Comparison of ENCODE assay signal across 8 mouse cellular contexts in genomic region chr6:100562719-100563551, GRCm38 (mm10).
DNase-seq lines count a peak whose midpoint lies in the region; ATAC-seq and TF ChIP-seq lines count a peak whose summit lies in the region.

No protein-coding gene starts in this region.

- H3K27me3 ChIP-seq in kidney, embryonic 14.5 days (ENCODE audit: control insufficient read depth, insufficient read depth, low read length): peaks cover 26% of the 10 kb centered on the region
- no peaks in the 10 kb centered on the region; the same call in 1 of the 2 replicates for H3K27me3 ChIP-seq in intestine, embryonic 16.5 days (replicated peaks; ENCODE audit: control insufficient read depth, insufficient read depth, low read length)
- H3K27me3 ChIP-seq in limb, embryonic 14.5 days (ENCODE audit: control insufficient read depth, insufficient read depth, low read length): peaks cover 38% of the 10 kb centered on the region
- H3K27me3 ChIP-seq in midbrain, embryonic 15.5 days (replicated peaks): peaks cover 30% of the 10 kb centered on the region
- no peaks in the 10 kb centered on the region; the same call in 1 of the 2 replicates for H3K27me3 ChIP-seq in thymus, adult 2 months (ENCODE audit: control insufficient read depth, insufficient read depth, low read length)

- H3K4me3 ChIP-seq in kidney, embryonic 14.5 days (ENCODE audit: low read length): peak overlapping the region; percentile 48
- H3K4me3 ChIP-seq in intestine, embryonic 16.5 days (ENCODE audit: low read length): peak overlapping the region; percentile 55
- peak overlapping the region; percentile 45 for H3K4me3 ChIP-seq in limb, embryonic 14.5 days (replicated peaks; ENCODE audit: low read length)
- H3K4me3 ChIP-seq in midbrain, embryonic 15.5 days: peak overlapping the region; percentile 51
- peak overlapping the region; percentile 44 for H3K4me3 ChIP-seq in thymus, adult 2 months (ENCODE audit: control insufficient read depth, insufficient read depth, low read length)

- no peak for TF ChIP-seq CTCF in thymus, adult 2 months (IDR thresholded peaks at IDR 0.05; ENCODE audit: borderline replicate concordance, control insufficient read depth, extremely low read depth, insufficient read depth, low read length, poor library complexity)

- peak overlapping the region; percentile 97 for H3K4me2 ChIP-seq in kidney, embryonic 14.5 days (replicated peaks; ENCODE audit: low read depth, low read length)
- peak overlapping the region; percentile 100 for H3K4me2 ChIP-seq in intestine, embryonic 16.5 days (ENCODE audit: low read depth, low read length)
- H3K4me2 ChIP-seq in limb, embryonic 14.5 days (replicated peaks; ENCODE audit: low read depth, low read length, severe bottlenecking): peak overlapping the region; percentile 99
- peak overlapping the region; percentile 96 for H3K4me2 ChIP-seq in midbrain, embryonic 15.5 days

- DNase-seq in kidney, adult 9 months: no peak
- DNase-seq in cerebellum, adult 9-10 months: peak; percentile 70
- peak; percentile 52 for DNase-seq in frontal cortex, postnatal 10 days (ENCODE audit: low spot score in 2 of 2)
- DNase-seq in limb, embryonic 14.5 days (ENCODE audit: low spot score): no peak
- DNase-seq in thymus, adult 2 months: peak; percentile 66

- H3K36me3 ChIP-seq in kidney, embryonic 14.5 days (ENCODE audit: control insufficient read depth, insufficient read depth, low read length): no peaks in the 10 kb centered on the region
- H3K36me3 ChIP-seq in intestine, embryonic 16.5 days (ENCODE audit: control insufficient read depth, insufficient read depth, low read length): no peaks in the 10 kb centered on the region
- no peaks in the 10 kb centered on the region for H3K36me3 ChIP-seq in limb, embryonic 14.5 days (ENCODE audit: control insufficient read depth, insufficient read depth, low read length)
- H3K36me3 ChIP-seq in midbrain, embryonic 15.5 days (replicated peaks): no peaks in the 10 kb centered on the region
- no peaks in the 10 kb centered on the region for H3K36me3 ChIP-seq in thymus, adult 2 months (ENCODE audit: control insufficient read depth, insufficient read depth, low read length)

- TF ChIP-seq POLR2A in limb, embryonic 14.5 days (IDR thresholded peaks at IDR 0.05; ENCODE audit: borderline replicate concordance, extremely low read depth, insufficient read depth, insufficient read length): no peak
- TF ChIP-seq POLR2A in thymus, adult 2 months (IDR thresholded peaks at IDR 0.05; ENCODE audit: control insufficient read depth, extremely low read depth, insufficient read depth, low read length, poor library complexity): 0 out of 2 replicates have a peak, but pooled peaks have one; percentile 7

- peak; percentile 34 for ATAC-seq in kidney, embryonic 14.5 days (ENCODE audit: low FRiP score, low TSS enrichment)
- peak; percentile 38 for ATAC-seq in intestine, embryonic 16.5 days
- ATAC-seq in limb, embryonic 14.5 days (ENCODE audit: low FRiP score, low read depth): peak; percentile 16; the same call in 1 of the 2 replicates
- peak; percentile 75 for ATAC-seq in midbrain, embryonic 15.5 days (replicated peaks)

- H3K27ac ChIP-seq in kidney, embryonic 14.5 days (ENCODE audit: low read depth, low read length): no peak overlapping the region
- no peak overlapping the region for H3K27ac ChIP-seq in intestine, embryonic 16.5 days (ENCODE audit: low read length)
- no peak overlapping the region for H3K27ac ChIP-seq in limb, embryonic 14.5 days (replicated peaks; ENCODE audit: low read depth, low read length)
- H3K27ac ChIP-seq in midbrain, embryonic 15.5 days: peak overlapping the region; percentile 82
- H3K27ac ChIP-seq in thymus, adult 2 months (ENCODE audit: control insufficient read depth, insufficient read depth, low read length): no peak overlapping the region

- peak overlapping the region; percentile 56 for H3K9ac ChIP-seq in kidney, embryonic 14.5 days (ENCODE audit: low read depth, low read length)
- H3K9ac ChIP-seq in intestine, embryonic 16.5 days (ENCODE audit: low read depth, low read length): peak overlapping the region; percentile 71
- peak overlapping the region; percentile 55 for H3K9ac ChIP-seq in limb, embryonic 14.5 days (ENCODE audit: low read depth, low read length, severe bottlenecking)
- H3K9ac ChIP-seq in midbrain, embryonic 15.5 days: peak overlapping the region; percentile 62

- 0 out of 2 replicates have a peak, but pooled peaks cover 5% of the 10 kb centered on the region for H3K4me1 ChIP-seq in kidney, embryonic 14.5 days (ENCODE audit: control insufficient read depth, insufficient read depth, low read length)
- H3K4me1 ChIP-seq in intestine, embryonic 16.5 days (ENCODE audit: control insufficient read depth, insufficient read depth, low read length): peaks cover 15% of the 10 kb centered on the region
- H3K4me1 ChIP-seq in limb, embryonic 14.5 days (ENCODE audit: control insufficient read depth, insufficient read depth, low read length): peaks cover 22% of the 10 kb centered on the region
- peaks cover 26% of the 10 kb centered on the region for H3K4me1 ChIP-seq in midbrain, embryonic 15.5 days
- peaks cover 14% of the 10 kb centered on the region for H3K4me1 ChIP-seq in thymus, adult 2 months (replicated peaks; ENCODE audit: control insufficient read depth, insufficient read depth, low read length)

- H3K9me3 ChIP-seq in kidney, embryonic 14.5 days (ENCODE audit: control insufficient read depth, low read length): no peaks in the 10 kb centered on the region
- no peaks in the 10 kb centered on the region for H3K9me3 ChIP-seq in intestine, embryonic 16.5 days (ENCODE audit: control insufficient read depth, low read length)
- no peaks in the 10 kb centered on the region for H3K9me3 ChIP-seq in limb, embryonic 14.5 days (ENCODE audit: control insufficient read depth, low read length)
- H3K9me3 ChIP-seq in midbrain, embryonic 15.5 days: no peaks in the 10 kb centered on the region

- 1% methylated on average over 51 of the region's 51 CpGs for WGBS in kidney, embryonic 14.5 days
- WGBS in intestine, embryonic 16.5 days: 1% methylated on average over 51 of the region's 51 CpGs
- WGBS in limb, embryonic 14.5 days: 1% methylated on average over 51 of the region's 51 CpGs
- under 1% methylated on average over 51 of the region's 51 CpGs for WGBS in midbrain, embryonic 15.5 days
- 7% methylated on average over 51 of the region's 51 CpGs for whole genome bisulfite sequencing in thymus, adult 2 months

Comparison
In these comparisons a context has a peak if more than half of its experiments do, and no peak if none do; other contexts are left out.
1. ATAC-seq: peak in every context shown above with its lines; median percentile 75 in midbrain, embryonic 15.5 days; 38 in intestine, embryonic 16.5 days; 34 in kidney, embryonic 14.5 days; 16 in limb, embryonic 14.5 days.
2. DNase-seq: peak in cerebellum, adult 9-10 months (single experiment), frontal cortex, postnatal 10 days (2 of 2) and thymus, adult 2 months (single experiment); none in kidney, adult 9 months (single experiment) and limb, embryonic 14.5 days (single experiment).
3. Peak in every context shown above with its lines, with median percentiles within 50 percentile points of each other: H3K4me2 ChIP-seq, H3K4me3 ChIP-seq and H3K9ac ChIP-seq.